Mouse (Mus musculus): Measurements from ENCODE around the gene Nrde2.

GRCm38 (mm10) chr12:100190802-100191201 lies 31.3 kb upstream of the Nrde2 start:
- TF ChIP-seq GATA1 (IDR thresholded peaks at IDR 0.05; ENCODE audit: low read length) (no peak), TAL1 (IDR thresholded peaks at IDR 0.05; ENCODE audit: low read length) (no peak)

Measured in erythroblast, embryonic 14.5 days (primary cell).